In the genomic region with DNA sequence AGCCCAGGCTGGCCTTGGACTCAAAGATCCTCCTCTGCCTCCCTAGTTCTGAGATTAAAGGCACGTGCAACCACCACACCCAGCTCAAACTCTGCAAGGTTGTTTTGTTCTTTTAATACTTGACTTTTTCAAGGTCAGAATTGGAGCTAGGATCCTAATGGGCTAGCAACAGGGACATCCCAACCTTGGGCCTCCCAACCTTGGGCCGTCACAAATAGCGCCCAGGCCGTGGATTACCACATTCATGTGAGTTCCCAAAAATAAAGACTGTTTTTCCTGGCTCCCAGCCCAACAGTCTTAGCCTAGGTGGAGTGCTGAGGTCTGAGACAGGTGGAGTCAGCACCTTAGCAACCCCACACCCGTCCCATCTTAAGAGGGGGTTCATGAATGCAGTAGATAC, we compare ENCODE assay signal across 18 mouse cellular contexts.
"Had no signal": no experiment of that assay in that cellular context is flagged by ENCODE, and none has a peak within 500 bp of the region (broad histone marks: within the 10 kb centered on the region; RNA-seq: fewer than 3 reads in every experiment).

No protein-coding gene starts in this region.

- ATAC-seq: liver, postnatal 0 days; lung, postnatal 0 days; midbrain, embryonic 13.5 days; midbrain, embryonic 15.5 days had no signal

- H3K9ac ChIP-seq: liver, postnatal 0 days; lung, embryonic 15.5 days; midbrain, embryonic 13.5 days; midbrain, embryonic 15.5 days; neural tube, embryonic 12.5 days; stomach, embryonic 15.5 days had no signal

- H3K36me3 ChIP-seq: midbrain, embryonic 15.5 days had no signal

- DNase-seq: liver, postnatal 0 days; lung, adult 2 months; lung, postnatal 14 days; lung, postnatal 36 days; right cerebral cortex, postnatal 14 days; thymus, adult 2 months; thymus, postnatal 25 days; thymus, postnatal 4 days had no signal

- H3K27ac ChIP-seq: lung, embryonic 15.5 days; macrophage; midbrain, embryonic 13.5 days; midbrain, embryonic 15.5 days; neural tube, embryonic 12.5 days; stomach, embryonic 15.5 days; stomach, postnatal 0 days had no signal

- H3K4me2 ChIP-seq: lung, embryonic 15.5 days; midbrain, embryonic 11.5 days; midbrain, embryonic 13.5 days; midbrain, embryonic 15.5 days; neural tube, embryonic 12.5 days; stomach, embryonic 15.5 days had no signal

- H3K4me3 ChIP-seq: lung, embryonic 15.5 days; megakaryocyte, embryonic 14.5 days; midbrain, embryonic 13.5 days; midbrain, embryonic 15.5 days; neural tube, embryonic 12.5 days; stomach, embryonic 15.5 days had no signal

- H3K9me3 ChIP-seq: lung, embryonic 15.5 days; megakaryocyte, embryonic 14.5 days; midbrain, embryonic 13.5 days; midbrain, embryonic 15.5 days; neural tube, embryonic 12.5 days; stomach, embryonic 15.5 days had no signal

- H3K4me1 ChIP-seq: midbrain, embryonic 15.5 days had no signal
